Mouse (Mus musculus): ENCODE results near the gene Nmnat3. TPM values are rescaled to one million over a fixed set of nuclear protein-coding genes. Genes with fewer than 3 reads are reported as not detected.
A peak's percentile ranks its signal among the peaks of the same experiment; 100 is the strongest.

The Nmnat3 gene
- polyA plus RNA-seq, 1 experiment from 2014 or later, result 12.8 TPM

- WGBS, result 84% methylated on average over 4 of the region's 4 CpGs
- Histone ChIP-seq H3K27me3 (replicated peaks; ENCODE audit: control insufficient read depth, insufficient read depth, low read length) (no peaks in the 10 kb centered on the region), H3K4me1 (replicated peaks; ENCODE audit: control insufficient read depth, insufficient read depth, low read length) (no peaks in the 10 kb centered on the region), H3K9ac (ENCODE audit: low read length) (no peak overlapping the region), H3K36me3 (ENCODE audit: control insufficient read depth, insufficient read depth, low read length) (peaks cover 17% of the 10 kb centered on the region; the same call in 1 of the 2 replicates), H3K4me2 (ENCODE audit: low read length) (no peak overlapping the region), H3K9me3 (ENCODE audit: control insufficient read depth, low read length) (no peaks in the 10 kb centered on the region), H3K4me3 (ENCODE audit: low read depth, low read length) (no peak overlapping the region), H3K27ac (ENCODE audit: low read depth) (no peak overlapping the region)
- no peak for ATAC-seq (replicated peaks; ENCODE audit: low FRiP score, low TSS enrichment, low read depth)
- no peak for DNase-seq (ENCODE audit: low spot score)
These were observed 150.6 kb downstream of the Nmnat3 start for GRCm38 (mm10) chr9:98437819-98438218.

- no peaks in the 10 kb centered on the region for H3K27me3 ChIP-seq (replicated peaks; ENCODE audit: control insufficient read depth, insufficient read depth, low read length)
- no peak for DNase-seq (ENCODE audit: low spot score)
- WGBS, result 76% methylated on average over 3 of the region's 3 CpGs
- ATAC-seq (replicated peaks; ENCODE audit: low FRiP score, low TSS enrichment, low read depth), result no peak
- H3K4me2 ChIP-seq (ENCODE audit: low read length), result no peak overlapping the region
- H3K9ac ChIP-seq (ENCODE audit: low read length), result no peak overlapping the region
- no peak overlapping the region for H3K4me3 ChIP-seq (ENCODE audit: low read depth, low read length)
- peaks cover 22% of the 10 kb centered on the region; the same call in 1 of the 2 replicates for H3K36me3 ChIP-seq (ENCODE audit: control insufficient read depth, insufficient read depth, low read length)
- no peaks in the 10 kb centered on the region for H3K4me1 ChIP-seq (replicated peaks; ENCODE audit: control insufficient read depth, insufficient read depth, low read length)
- no peak overlapping the region for H3K27ac ChIP-seq (ENCODE audit: low read depth)
- H3K9me3 ChIP-seq (ENCODE audit: control insufficient read depth, low read length), result no peaks in the 10 kb centered on the region
These were observed 151.9 kb downstream of the Nmnat3 start for GRCm38 (mm10) chr9:98439091-98439490.

DNA sequence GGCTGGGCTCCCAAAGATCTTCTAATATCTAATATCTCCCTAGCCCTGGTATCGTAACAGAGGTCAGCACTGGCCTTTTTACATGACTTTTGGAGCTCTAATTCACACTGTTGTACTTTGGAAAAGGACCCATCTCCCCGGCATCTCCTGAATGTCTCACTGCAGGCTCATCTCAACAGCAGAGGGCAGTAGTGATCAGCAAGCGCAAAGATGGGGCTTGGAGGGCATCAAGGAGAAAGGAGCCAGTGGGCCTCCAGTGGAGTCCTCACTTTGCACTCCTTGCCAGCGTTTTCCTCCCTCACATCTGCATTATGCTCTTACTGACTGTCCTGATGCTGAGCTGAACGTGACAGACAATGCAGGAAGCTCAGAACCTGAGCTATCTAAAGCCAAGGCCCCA is 155.4 kb downstream of the Nmnat3 start:
- no peaks in the 10 kb centered on the region for H3K27me3 ChIP-seq (replicated peaks; ENCODE audit: control insufficient read depth, insufficient read depth, low read length)
- 63% methylated on average over 5 of the region's 5 CpGs for WGBS

GRCm38 (mm10) chr9:98445359-98446149 is 158.3 kb downstream of the Nmnat3 start:
- WGBS, result 82% methylated on average over 9 of the region's 9 CpGs
- H3K36me3 ChIP-seq (ENCODE audit: control insufficient read depth, insufficient read depth, low read length), result peaks cover 33% of the 10 kb centered on the region
- no peak overlapping the region for H3K4me2 ChIP-seq (ENCODE audit: low read length)
- no peak overlapping the region for H3K9ac ChIP-seq (ENCODE audit: low read length)
- H3K27me3 ChIP-seq (replicated peaks; ENCODE audit: control insufficient read depth, insufficient read depth, low read length), result no peaks in the 10 kb centered on the region
- H3K4me1 ChIP-seq (replicated peaks; ENCODE audit: control insufficient read depth, insufficient read depth, low read length), result no peaks in the 10 kb centered on the region
- no peak overlapping the region for H3K4me3 ChIP-seq (ENCODE audit: low read depth, low read length)
- no peak for DNase-seq (ENCODE audit: low spot score)
- ATAC-seq (replicated peaks; ENCODE audit: low FRiP score, low TSS enrichment, low read depth), result no peak
- no peaks in the 10 kb centered on the region for H3K9me3 ChIP-seq (ENCODE audit: control insufficient read depth, low read length)
- no peak overlapping the region for H3K27ac ChIP-seq (ENCODE audit: low read depth)

More for the DNA sequence above, 155.4 kb downstream of the Nmnat3 start:
- no peak for ATAC-seq (replicated peaks; ENCODE audit: low FRiP score, low TSS enrichment, low read depth)
- Histone ChIP-seq H3K9me3 (ENCODE audit: control insufficient read depth, low read length) (no peaks in the 10 kb centered on the region), H3K27ac (ENCODE audit: low read depth) (no peak overlapping the region), H3K4me2 (ENCODE audit: low read length) (no peak overlapping the region), H3K9ac (ENCODE audit: low read length) (no peak overlapping the region), H3K36me3 (ENCODE audit: control insufficient read depth, insufficient read depth, low read length) (peaks cover 33% of the 10 kb centered on the region), H3K4me3 (ENCODE audit: low read depth, low read length) (no peak overlapping the region), H3K4me1 (replicated peaks; ENCODE audit: control insufficient read depth, insufficient read depth, low read length) (no peaks in the 10 kb centered on the region)
- peak; percentile 67 for DNase-seq (ENCODE audit: low spot score)

GRCm38 (mm10) chr9:98450976-98451375 is 163.7 kb downstream of the Nmnat3 start:
- no peak for DNase-seq (ENCODE audit: low spot score)
- WGBS, result 62% methylated on average over 1 of the region's 1 CpGs

GRCm38 (mm10) chr9:98466709-98467108 is 179.5 kb downstream of the Nmnat3 start:
- H3K4me2 ChIP-seq (ENCODE audit: low read length), result no peak overlapping the region
- no peak overlapping the region for H3K27ac ChIP-seq (ENCODE audit: low read depth)
- no peak overlapping the region for H3K9ac ChIP-seq (ENCODE audit: low read length)
- no peaks in the 10 kb centered on the region for H3K4me1 ChIP-seq (replicated peaks; ENCODE audit: control insufficient read depth, insufficient read depth, low read length)
- no peaks in the 10 kb centered on the region for H3K9me3 ChIP-seq (ENCODE audit: control insufficient read depth, low read length)
- no peak overlapping the region for H3K4me3 ChIP-seq (ENCODE audit: low read depth, low read length)
- H3K27me3 ChIP-seq (replicated peaks; ENCODE audit: control insufficient read depth, insufficient read depth, low read length), result no peaks in the 10 kb centered on the region
- DNase-seq (ENCODE audit: low spot score) (no peak), ATAC-seq (replicated peaks; ENCODE audit: low FRiP score, low TSS enrichment, low read depth) (peak; percentile 93)
- 45% methylated on average over 2 of the region's 2 CpGs for WGBS
- H3K36me3 ChIP-seq (ENCODE audit: control insufficient read depth, insufficient read depth, low read length), result no peaks in the 10 kb centered on the region

More at GRCm38 (mm10) chr9:98450976-98451375, 163.7 kb downstream of the Nmnat3 start:
- no peak overlapping the region for H3K27ac ChIP-seq (ENCODE audit: low read depth)
- ATAC-seq (replicated peaks; ENCODE audit: low FRiP score, low TSS enrichment, low read depth), result no peak
- no peaks in the 10 kb centered on the region for H3K4me1 ChIP-seq (replicated peaks; ENCODE audit: control insufficient read depth, insufficient read depth, low read length)
- H3K36me3 ChIP-seq (ENCODE audit: control insufficient read depth, insufficient read depth, low read length), result peaks cover 16% of the 10 kb centered on the region
- no peak overlapping the region for H3K4me3 ChIP-seq (ENCODE audit: low read depth, low read length)
- no peaks in the 10 kb centered on the region for H3K27me3 ChIP-seq (replicated peaks; ENCODE audit: control insufficient read depth, insufficient read depth, low read length)
- no peaks in the 10 kb centered on the region for H3K9me3 ChIP-seq (ENCODE audit: control insufficient read depth, low read length)
- no peak overlapping the region for H3K4me2 ChIP-seq (ENCODE audit: low read length)
- no peak overlapping the region for H3K9ac ChIP-seq (ENCODE audit: low read length)

Other genes starting within 250 kb of the Nmnat3 start
- gene Rbp1, start 135.5 kb downstream of the Nmnat3 start, polyA plus RNA-seq (2014; fragmentation: Nextera tagmentation; extraction: Ambion mirVana), result 105 and 109 TPM in 2 replicates
- 4.3 and 8.4 TPM in 2 replicates for gene Rbp2, start 198.7 kb downstream of the Nmnat3 start, polyA plus RNA-seq (2014; fragmentation: Nextera tagmentation; extraction: Ambion mirVana)

Data from intestine, embryonic 14.5 days (tissue).